Mouse (Mus musculus): ENCODE data around the gene Slc25a27.

Slc25a27 gene

GRCm38 (mm10) chr17:43646925-43647324, 20.1 kb downstream of the Slc25a27 start:
- DNase-seq: no peak

DNA sequence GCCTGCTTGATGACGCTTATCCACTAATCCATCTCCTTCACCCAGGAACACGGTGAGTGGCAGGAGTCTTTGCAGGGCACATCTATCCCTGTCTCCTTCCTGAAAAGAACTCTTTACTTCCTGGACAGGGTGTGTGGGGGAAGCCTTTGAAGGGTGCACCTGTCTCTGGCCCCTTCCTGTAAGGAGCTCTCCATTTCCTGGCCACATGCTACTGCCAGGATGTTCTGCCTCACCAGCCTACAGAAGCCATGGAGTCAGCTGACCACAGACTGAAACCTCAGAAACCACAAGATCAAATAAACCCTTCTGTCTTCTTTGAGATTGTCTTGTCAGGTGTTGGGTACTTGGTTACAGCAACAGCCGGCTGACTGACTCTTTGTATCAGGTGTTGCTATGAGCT, 21.9 kb downstream of the Slc25a27 start:
- DNase-seq: no peak

GRCm38 (mm10) chr17:43644375-43644774, 22.6 kb downstream of the Slc25a27 start:
- DNase-seq: no peak

GRCm38 (mm10) chr17:43643191-43643590, 23.8 kb downstream of the Slc25a27 start:
- DNase-seq: no peak

DNA sequence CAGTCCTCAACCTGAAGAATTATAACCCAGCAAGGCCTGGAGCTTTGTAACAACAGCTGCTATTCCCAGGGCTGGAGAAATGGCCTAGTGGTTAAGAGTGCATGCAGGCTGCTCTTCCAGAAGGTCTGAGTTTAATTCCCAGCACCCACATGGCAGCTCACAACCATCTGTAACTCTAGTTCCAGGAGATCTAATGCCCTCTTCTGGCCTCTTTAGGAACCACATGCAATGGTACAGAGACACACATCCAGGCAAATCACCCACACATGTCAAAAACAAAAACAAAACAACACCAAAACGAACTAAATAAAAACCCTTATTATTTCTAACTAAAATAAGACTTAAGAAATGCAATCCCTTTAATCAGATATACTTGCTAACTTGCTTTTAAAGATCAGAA, 26.2 kb downstream of the Slc25a27 start:
- DNase-seq: no peak

DNA sequence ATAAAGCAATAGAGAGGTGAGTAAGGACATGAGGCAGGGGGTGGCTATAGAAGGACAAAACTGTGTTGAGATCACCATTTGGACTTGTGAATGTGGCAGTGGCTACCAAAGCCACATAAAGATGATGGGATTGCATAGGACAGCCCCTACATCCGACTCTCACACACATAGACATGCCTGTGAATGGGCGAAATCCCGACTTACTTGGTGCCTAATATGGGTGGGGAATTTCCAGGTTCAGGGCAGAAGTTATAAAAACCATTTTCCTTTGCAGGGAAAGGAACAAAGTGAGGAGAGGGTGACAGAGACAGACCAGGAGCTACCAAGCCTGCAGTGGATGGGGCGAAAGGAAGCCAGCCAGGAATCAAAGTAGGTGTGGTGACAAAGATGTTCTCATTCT, 29.9 kb downstream of the Slc25a27 start:
- DNase-seq: no peak

- no peak for DNase-seq
Observed at GRCm38 (mm10) chr17:43630427-43630760, 36.6 kb downstream of the Slc25a27 start.

DNA sequence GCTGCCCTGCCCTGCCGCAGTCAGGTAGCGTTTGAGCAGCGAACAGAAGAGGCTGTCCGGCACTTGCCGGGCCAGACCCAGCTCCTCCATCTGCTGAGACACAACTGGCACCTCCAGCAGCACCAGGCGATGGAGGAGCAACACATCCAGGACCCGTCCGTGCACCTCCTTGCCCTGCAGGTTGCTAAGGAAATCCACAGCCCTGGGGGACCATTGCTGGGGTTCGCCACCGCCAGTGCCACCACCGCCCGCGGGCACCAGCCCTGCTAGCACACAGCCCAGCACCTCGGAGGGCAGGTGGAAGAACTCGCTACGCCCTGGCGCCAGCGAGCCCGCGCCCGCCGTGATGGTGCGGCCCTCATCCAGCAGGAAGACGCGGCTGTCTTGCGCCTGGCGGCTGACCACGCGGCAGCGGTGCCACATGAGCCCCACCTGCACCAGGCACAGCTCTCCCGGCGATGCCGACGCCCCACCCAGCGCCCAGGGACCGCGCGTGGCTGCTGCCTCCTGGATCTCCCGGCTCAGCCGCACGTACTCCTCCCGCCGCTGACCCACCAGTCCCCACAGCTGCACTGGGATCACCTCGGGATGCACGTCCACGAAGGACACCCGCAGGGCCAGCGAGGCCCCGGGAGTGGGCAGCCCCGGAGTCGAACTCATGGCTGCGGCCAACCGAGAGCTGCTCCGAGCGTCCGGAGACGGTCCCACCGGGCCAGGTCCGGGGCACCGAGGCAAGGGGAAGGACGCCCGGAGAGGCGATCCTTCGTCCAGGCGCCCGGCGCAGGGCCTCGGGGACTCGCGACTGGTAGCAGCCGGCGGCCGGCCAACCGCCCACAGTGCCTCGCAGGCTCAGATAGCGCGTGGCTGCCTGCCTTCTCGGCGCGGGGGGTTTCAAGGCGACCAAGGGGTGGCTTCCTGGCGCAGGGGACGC, 37.3 kb downstream of the Slc25a27 start, which contains the start of gene Tdrd6:
Tdrd6 (minus strand) TSS at position 804 of the 931 bp plus-strand sequence.
- peak; percentile 24 to 37 for DNase-seq

- no peak for DNase-seq
Observed at GRCm38 (mm10) chr17:43629026-43629495, 38.0 kb downstream of the Slc25a27 start.

GRCm38 (mm10) chr17:43628246-43628645, 38.8 kb downstream of the Slc25a27 start:
- no peak for DNase-seq

DNA sequence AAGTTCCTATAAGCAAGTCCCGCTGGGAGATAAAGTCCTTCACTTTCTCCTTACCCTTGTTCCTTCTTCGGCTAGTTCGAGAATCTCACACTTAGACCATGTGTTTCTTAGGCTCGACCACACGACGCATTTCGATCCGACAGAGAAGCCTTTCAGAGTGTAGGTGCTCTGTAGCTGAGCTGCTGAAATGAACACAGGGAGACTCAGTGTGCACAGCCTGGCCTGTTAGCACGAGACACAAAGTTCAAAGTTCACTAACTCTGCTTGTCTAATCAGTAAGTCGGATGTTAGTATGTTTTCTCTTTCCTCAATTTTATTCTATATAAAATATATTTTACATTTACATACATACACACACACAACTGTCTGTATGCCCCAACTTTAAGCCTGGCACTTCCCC, 44.9 kb downstream of the Slc25a27 start:
- DNase-seq: no peak

GRCm38 (mm10) chr17:43619156-43619555, 47.9 kb downstream of the Slc25a27 start:
- DNase-seq: no peak

- no peak for DNase-seq
Observed at GRCm38 (mm10) chr17:43612221-43612620, 54.8 kb downstream of the Slc25a27 start.

DNA sequence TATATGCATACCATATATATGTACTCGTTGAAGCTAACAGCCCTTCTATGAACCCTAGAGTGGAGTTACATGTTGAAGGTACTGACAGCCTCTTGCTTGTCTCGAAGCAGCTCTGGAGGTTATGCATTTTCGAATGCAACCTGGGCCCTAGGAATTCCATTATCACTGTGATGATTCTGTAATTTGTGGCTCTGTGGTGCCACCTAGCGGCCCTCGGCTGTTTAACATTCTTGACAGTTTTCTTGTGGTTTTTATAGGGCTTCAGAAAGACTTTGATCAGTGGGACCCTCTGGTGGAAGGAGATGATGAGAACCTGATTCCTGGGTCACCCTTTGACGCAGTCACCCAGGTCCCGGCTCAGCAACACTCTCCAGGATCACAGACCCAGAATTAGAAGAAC, 55.4 kb downstream of the Slc25a27 start:
- peak; percentile 57 to 64 for DNase-seq

DNA sequence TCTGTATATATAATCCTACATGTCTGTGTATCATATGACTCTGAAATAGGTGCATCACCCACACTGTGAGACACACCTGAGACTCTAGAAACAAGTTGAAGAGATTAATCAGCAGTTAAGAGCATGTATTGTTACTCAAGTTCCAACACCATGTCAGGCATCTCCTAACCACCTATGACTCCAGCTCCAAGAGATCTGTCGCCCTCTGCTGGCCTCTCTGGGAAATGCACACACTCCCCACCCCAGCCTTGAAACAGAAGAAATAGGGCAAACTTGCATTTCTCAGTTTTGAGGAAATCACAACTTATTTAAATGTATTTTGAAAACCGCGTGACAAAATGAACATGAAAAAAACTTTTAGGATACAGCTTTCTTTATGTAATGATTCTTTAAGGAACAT, 60.3 kb downstream of the Slc25a27 start:
- peak; percentile 51 to 74 for DNase-seq

DNA sequence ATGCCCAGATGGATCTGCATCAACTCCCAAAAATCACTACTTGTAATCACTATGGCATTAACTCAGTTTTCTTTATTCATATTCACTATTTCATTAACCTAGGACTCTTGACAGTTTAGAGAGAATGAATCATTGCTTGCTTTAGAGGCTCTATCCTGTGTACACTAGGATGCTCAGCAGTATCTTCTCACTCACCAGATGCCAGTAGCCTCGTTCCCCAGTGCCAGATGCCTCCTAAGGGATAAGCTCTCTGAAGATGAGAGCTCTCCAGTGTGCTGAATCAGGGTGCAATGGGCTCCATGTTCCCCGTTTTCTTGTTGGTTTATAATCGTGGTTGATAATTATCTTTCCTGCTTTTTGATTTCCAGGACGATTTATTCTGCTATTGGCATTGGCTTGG, 68.3 kb downstream of the Slc25a27 start:
- no peak for DNase-seq

DNA sequence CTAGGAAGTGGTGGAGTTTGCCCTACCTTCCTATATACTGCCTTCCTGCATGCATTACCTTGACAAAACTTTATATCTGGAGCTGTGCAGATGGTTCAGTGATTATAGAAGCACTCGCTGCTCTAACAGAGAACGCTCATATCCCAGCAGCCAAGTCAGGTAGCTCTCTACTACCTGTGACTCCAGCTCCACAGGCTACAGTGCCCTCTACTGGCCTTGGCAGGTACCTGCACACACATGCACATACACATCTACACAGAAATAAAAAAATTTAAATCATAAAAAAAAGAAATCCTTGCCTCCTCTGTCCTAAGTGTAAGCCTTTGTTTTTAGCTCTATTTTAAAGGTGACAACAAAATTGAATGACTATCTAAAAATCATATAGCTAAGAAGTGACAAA, 69.3 kb downstream of the Slc25a27 start:
- no peak for DNase-seq

DNA sequence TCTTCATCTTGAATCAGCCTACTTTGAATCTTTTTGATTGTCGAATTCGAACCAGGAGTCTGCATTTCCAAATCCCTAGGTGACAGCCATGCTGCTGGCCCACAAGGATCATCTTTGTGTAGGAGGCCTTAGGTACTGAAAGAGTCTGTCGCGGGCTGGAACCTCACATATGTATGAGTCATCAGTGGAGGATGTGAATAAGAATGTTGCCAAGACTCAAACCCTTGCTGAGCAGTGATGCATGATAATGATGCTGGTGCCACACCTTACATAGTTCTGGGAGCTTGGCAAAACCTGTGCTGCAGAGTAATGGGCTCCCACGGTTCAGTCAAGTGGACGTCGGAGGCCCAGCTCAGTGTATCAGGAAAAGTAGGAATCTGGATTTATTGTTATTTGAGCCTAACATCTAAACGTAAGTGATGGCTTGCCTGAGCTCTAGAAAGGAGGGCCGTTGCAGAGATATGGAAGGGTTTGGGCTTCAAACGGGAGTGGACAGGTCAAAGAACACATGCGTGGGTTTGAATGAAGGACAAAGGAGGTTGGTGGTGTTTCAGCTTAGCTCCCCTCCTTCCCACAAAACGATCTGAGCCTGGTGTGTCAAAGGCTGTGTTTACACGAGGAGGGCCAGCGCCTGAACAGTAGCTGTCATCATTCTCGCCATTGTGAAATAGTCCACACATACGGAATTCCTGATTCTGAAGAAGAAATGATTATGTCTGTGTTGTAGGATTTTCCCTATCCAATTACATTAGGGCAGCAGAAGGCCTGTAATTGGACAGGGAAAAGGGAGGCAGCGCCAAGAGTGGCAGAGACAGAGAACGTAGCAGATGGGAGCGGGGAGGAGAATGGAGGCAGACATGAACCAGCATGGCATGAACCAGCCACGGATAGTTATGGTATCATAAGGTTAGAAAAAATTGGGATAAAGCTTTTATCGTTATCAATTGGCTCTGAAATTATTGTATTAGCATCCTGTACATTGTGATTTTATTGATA, 74.4 kb downstream of the Slc25a27 start:
- DNase-seq: no peak

Measured in cerebellum, postnatal 25 days (tissue).